Mouse (Mus musculus): ENCODE results near the gene Tm7sf2. TPM values are rescaled to one million over a fixed set of nuclear protein-coding genes. Genes with fewer than 3 reads are reported as not detected.

Gene Tm7sf2
- polyA plus RNA-seq, 1 experiment from 2014 or later = 41.0 TPM

- 87% methylated on average over 10 of the region's 10 CpGs for WGBS
- H3K4me1 ChIP-seq = peaks cover 9% of the 10 kb centered on the region
- peaks cover 52% of the 10 kb centered on the region for H3K27me3 ChIP-seq
- no peak overlapping the region for H3K9ac ChIP-seq (replicated peaks)
- H3K36me3 ChIP-seq = no peaks in the 10 kb centered on the region
- ATAC-seq (ENCODE audit: low FRiP score, low read depth) = no peak
- no peak overlapping the region for H3K27ac ChIP-seq (replicated peaks)
- no peak overlapping the region for H3K4me2 ChIP-seq (replicated peaks)
- H3K4me3 ChIP-seq = no peak overlapping the region
- H3K9me3 ChIP-seq = no peaks in the 10 kb centered on the region
Measured at GRCm38 (mm10) chr19:6013691-6014090, 54.5 kb downstream of the Tm7sf2 start.

Small RNA genes lying within 50 kb of the gene (microRNA-seq; reads per million reads assigned to microRNA genes)
- 3.0 reads per million, percentile 8 among the genes with 10 or more reads in this experiment for gene Mir6988

Other genes with a start within 250 kb of the Tm7sf2 start
- 22.3 and 24.8 TPM in 2 replicates for gene Frmd8, start 193.1 kb downstream of the Tm7sf2 start, polyA plus RNA-seq (2016; fragmentation: Nextera tagmentation; extraction: Ambion mirVana)
- 1.9 and 3.4 TPM in 2 replicates for gene Slc25a45, start 190.6 kb downstream of the Tm7sf2 start, polyA plus RNA-seq (2016; fragmentation: Nextera tagmentation; extraction: Ambion mirVana)
- gene Tigd3, start 174.2 kb downstream of the Tm7sf2 start, polyA plus RNA-seq (2016; fragmentation: Nextera tagmentation; extraction: Ambion mirVana) = 11.1 and 11.4 TPM in 2 replicates
- gene Dpf2, start 155.4 kb downstream of the Tm7sf2 start, polyA plus RNA-seq (2016; fragmentation: Nextera tagmentation; extraction: Ambion mirVana) = 171 and 185 TPM in 2 replicates
- 3.6 and 3.8 TPM in 2 replicates for gene Cdc42ep2, start 143.6 kb downstream of the Tm7sf2 start, polyA plus RNA-seq (2016; fragmentation: Nextera tagmentation; extraction: Ambion mirVana)
- gene Pola2, start 104.2 kb downstream of the Tm7sf2 start, polyA plus RNA-seq (2016; fragmentation: Nextera tagmentation; extraction: Ambion mirVana) = 57.4 and 59.6 TPM in 2 replicates
- not detected in 2 replicates for gene Slc22a20, start 82.2 kb downstream of the Tm7sf2 start, polyA plus RNA-seq (2016; fragmentation: Nextera tagmentation; extraction: Ambion mirVana)
- 3.8 and 4.5 TPM in 2 replicates for gene Capn1, start 52.5 kb downstream of the Tm7sf2 start, polyA plus RNA-seq (2016; fragmentation: Nextera tagmentation; extraction: Ambion mirVana)
- 30.0 and 32.6 TPM in 2 replicates for gene Syvn1, start 21.8 kb downstream of the Tm7sf2 start, polyA plus RNA-seq (2016; fragmentation: Nextera tagmentation; extraction: Ambion mirVana)
- gene Mrpl49, start 10.6 kb downstream of the Tm7sf2 start, polyA plus RNA-seq (2016; fragmentation: Nextera tagmentation; extraction: Ambion mirVana) = 75.8 and 76.4 TPM in 2 replicates
- gene Fau, start 10.5 kb downstream of the Tm7sf2 start, polyA plus RNA-seq (2016; fragmentation: Nextera tagmentation; extraction: Ambion mirVana) = 595 and 628 TPM in 2 replicates
- gene Znhit2, start 7.2 kb downstream of the Tm7sf2 start, polyA plus RNA-seq (2016; fragmentation: Nextera tagmentation; extraction: Ambion mirVana) = 30.8 and 32.2 TPM in 2 replicates
- 77.0 and 82.2 TPM in 2 replicates for gene Vps51, start 8.9 kb upstream of the Tm7sf2 start, polyA plus RNA-seq (2016; fragmentation: Nextera tagmentation; extraction: Ambion mirVana)
- gene Tmem262, start 11.7 kb upstream of the Tm7sf2 start, polyA plus RNA-seq (2016; fragmentation: Nextera tagmentation; extraction: Ambion mirVana) = not detected in 2 replicates
- 2.6 and 3.6 TPM in 2 replicates for gene Gm28374, start 13.9 kb upstream of the Tm7sf2 start, polyA plus RNA-seq (2016; fragmentation: Nextera tagmentation; extraction: Ambion mirVana)
- gene Zfpl1, start 16.6 kb upstream of the Tm7sf2 start, polyA plus RNA-seq (2016; fragmentation: Nextera tagmentation; extraction: Ambion mirVana) = 67.1 and 75.1 TPM in 2 replicates
- gene Cdca5, start 16.6 kb upstream of the Tm7sf2 start, polyA plus RNA-seq (2016; fragmentation: Nextera tagmentation; extraction: Ambion mirVana) = 41.5 and 42.1 TPM in 2 replicates
- gene AC131692.1, start 26.0 kb upstream of the Tm7sf2 start, polyA plus RNA-seq (2016; fragmentation: Nextera tagmentation; extraction: Ambion mirVana) = 0.77 TPM in 1 of 2 replicates, not detected in the other
- gene Naaladl1, start 37.4 kb upstream of the Tm7sf2 start, polyA plus RNA-seq (2016; fragmentation: Nextera tagmentation; extraction: Ambion mirVana) = 0.59 and 0.94 TPM in 2 replicates
- gene Sac3d1, start 50.3 kb upstream of the Tm7sf2 start, polyA plus RNA-seq (2016; fragmentation: Nextera tagmentation; extraction: Ambion mirVana) = 49.7 and 50.8 TPM in 2 replicates
- gene Snx15, start 59.9 kb upstream of the Tm7sf2 start, polyA plus RNA-seq (2016; fragmentation: Nextera tagmentation; extraction: Ambion mirVana) = 29.7 and 30.5 TPM in 2 replicates
- not detected in 2 replicates for gene Batf2, start 72.6 kb upstream of the Tm7sf2 start, polyA plus RNA-seq (2016; fragmentation: Nextera tagmentation; extraction: Ambion mirVana)
- 90.9 and 96.1 TPM in 2 replicates for gene Arl2, start 73.2 kb upstream of the Tm7sf2 start, polyA plus RNA-seq (2016; fragmentation: Nextera tagmentation; extraction: Ambion mirVana)
- gene Majin, start 116.0 kb upstream of the Tm7sf2 start, polyA plus RNA-seq (2016; fragmentation: Nextera tagmentation; extraction: Ambion mirVana) = not detected in 2 replicates
- gene Gpha2, start 158.0 kb upstream of the Tm7sf2 start, polyA plus RNA-seq (2016; fragmentation: Nextera tagmentation; extraction: Ambion mirVana) = 0.74 TPM in 1 of 2 replicates, not detected in the other
- 61.3 and 66.1 TPM in 2 replicates for gene Ppp2r5b, start 167.5 kb upstream of the Tm7sf2 start, polyA plus RNA-seq (2016; fragmentation: Nextera tagmentation; extraction: Ambion mirVana)
- gene Atg2a, start 173.3 kb upstream of the Tm7sf2 start, polyA plus RNA-seq (2016; fragmentation: Nextera tagmentation; extraction: Ambion mirVana) = 13.6 and 14.2 TPM in 2 replicates
- 90.8 and 96.9 TPM in 2 replicates for gene Ehd1, start 208.4 kb upstream of the Tm7sf2 start, polyA plus RNA-seq (2016; fragmentation: Nextera tagmentation; extraction: Ambion mirVana)
- 0.29 and 0.37 TPM in 2 replicates for gene Cdc42bpg, start 238.1 kb upstream of the Tm7sf2 start, polyA plus RNA-seq (2016; fragmentation: Nextera tagmentation; extraction: Ambion mirVana)